Mouse (Mus musculus) heart, adult 9 months (tissue): ENCODE measurements at regions not wholly inside any gene's neighbourhood (a gene's known extent, or its start where the extent isn't known, plus 50 kb on each side); places are given as distances from the start of the nearest gene placed in this dataset.
A peak's percentile ranks its signal among the peaks of the same experiment; 100 is the strongest.

ENCODE experiments used
- DNase-seq, 2 experiments: peaks; one replicate each; pipeline ENCODE4 v3.0.0; 2022; ENCODE audit warnings: low spot score in 2 of 2

DNA sequence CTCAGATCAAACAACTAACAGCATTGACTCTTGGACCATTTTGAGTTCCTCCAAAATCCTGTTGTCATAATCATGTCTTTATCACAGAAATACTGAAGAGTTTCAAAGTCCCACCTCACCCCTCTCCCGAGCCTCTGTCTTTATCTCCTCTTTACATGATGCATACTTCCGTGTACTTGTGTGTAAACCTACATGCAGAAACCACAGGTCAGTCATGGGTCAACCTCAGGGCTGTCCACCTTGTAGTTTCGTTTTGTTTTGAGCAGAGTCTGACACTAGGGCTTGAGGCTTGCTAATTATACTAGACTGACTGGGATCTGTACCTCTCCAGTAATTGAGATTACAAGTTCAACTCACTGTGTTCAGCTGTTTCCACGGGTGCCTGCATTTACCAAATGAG, 348.4 kb upstream of the Acvr2a start:
- DNase-seq: no peak

GRCm38 (mm10) chr2:48468895-48469294, 345.0 kb upstream of the Acvr2a start:
- no peak for DNase-seq

- peak; percentile 42 to 69 for DNase-seq
Measured at GRCm38 (mm10) chr2:48469357-48469756, 344.6 kb upstream of the Acvr2a start.

- DNase-seq: no peak
Measured at GRCm38 (mm10) chr2:48473102-48473501, 340.8 kb upstream of the Acvr2a start.

DNA sequence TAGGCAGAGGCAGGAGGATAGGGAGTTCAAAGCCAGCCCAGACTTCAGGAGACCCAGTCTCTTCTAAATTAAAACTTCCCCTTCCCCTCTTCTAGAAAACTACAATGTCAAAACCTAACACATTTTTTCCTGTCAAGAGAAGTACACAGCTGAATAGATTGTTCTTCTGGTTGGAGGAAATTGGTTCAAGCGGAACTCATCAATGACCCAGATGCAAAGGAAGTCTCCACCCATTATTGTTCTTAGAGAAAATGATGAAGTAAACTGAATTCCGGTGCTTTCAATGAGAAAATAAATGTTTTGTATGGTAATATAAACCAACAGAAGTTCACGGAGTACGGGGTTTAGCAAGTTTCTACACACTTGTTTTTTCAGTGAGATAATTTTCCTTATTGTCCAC, 339.3 kb upstream of the Acvr2a start:
- peak in 1 of 2 experiments; percentile 33 for DNase-seq

DNA sequence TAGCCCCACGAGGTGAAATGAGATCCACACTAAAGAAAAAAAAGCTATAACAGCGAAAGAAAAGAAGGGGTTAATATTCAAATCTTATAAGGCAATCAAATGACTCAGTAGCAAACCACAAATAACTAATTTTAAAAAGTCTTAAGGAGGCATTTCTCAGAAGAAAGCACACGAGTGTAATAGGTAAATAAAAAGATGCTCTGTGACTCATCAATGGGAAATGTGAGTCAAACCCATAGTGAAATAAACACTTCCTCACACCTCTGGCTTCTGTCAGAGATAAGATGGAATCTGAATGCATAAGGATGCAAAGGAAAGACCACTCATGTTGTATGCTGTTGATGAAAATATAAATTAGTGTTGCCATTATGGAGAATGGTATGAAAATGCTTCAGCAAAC, 337.1 kb upstream of the Acvr2a start:
- no peak for DNase-seq

DNA sequence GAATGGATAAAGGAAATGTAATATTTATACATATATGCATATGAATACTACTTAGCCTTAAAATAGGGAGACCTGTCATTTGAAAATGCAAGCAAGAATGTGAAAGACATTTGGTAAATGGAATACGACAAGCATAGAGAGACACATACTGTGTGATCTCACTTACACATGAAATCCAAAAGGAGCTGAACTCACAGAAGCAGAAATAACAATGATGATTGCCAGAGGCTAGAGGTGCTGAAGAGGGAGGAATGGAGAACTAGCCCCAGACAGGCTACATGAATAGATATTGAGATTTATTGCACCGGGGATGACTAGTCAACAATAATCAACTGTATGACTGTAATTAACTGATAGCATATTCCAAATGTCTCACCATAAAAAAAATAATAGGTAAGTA, 336.6 kb upstream of the Acvr2a start:
- DNase-seq: no peak

- peak in 1 of 2 experiments; percentile 43 for DNase-seq
Measured at GRCm38 (mm10) chr2:48479601-48480000, 334.3 kb upstream of the Acvr2a start.

DNA sequence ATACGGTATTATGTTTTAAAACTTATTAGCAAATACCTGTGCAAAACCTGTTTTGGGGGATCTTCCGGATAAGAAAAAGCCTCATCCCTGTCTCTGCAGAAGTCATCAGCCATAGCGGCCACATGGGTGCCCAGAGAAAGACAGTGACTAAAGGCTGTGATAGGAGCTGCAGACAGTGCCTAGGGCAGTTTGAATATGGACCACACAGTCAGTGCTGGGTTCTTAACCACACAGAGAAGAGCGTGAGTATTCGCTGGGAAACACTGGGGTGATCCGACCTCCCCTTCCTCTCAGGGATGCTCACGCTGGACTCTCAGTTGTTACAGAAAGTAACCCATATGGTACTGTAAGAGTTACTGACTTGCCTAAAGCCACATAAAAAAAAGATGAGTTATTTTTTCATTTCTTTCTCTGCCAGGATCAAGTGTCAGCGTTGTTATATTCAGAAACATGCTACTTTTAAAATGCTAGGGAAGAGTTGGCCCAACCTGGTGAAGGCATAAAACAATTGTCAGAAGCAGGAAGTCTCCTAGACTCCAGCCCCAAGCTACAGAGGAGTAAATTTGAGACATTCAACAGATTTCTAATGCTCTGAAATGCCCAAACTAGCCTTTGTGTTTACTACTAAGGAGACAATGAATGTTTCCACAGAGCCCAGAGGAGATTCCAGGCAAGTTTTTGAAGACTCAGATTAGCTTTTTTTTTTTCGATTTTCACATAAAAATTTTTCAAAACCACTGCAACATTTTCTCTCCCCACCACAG, 333.3 kb upstream of the Acvr2a start:
- DNase-seq: no peak

DNA sequence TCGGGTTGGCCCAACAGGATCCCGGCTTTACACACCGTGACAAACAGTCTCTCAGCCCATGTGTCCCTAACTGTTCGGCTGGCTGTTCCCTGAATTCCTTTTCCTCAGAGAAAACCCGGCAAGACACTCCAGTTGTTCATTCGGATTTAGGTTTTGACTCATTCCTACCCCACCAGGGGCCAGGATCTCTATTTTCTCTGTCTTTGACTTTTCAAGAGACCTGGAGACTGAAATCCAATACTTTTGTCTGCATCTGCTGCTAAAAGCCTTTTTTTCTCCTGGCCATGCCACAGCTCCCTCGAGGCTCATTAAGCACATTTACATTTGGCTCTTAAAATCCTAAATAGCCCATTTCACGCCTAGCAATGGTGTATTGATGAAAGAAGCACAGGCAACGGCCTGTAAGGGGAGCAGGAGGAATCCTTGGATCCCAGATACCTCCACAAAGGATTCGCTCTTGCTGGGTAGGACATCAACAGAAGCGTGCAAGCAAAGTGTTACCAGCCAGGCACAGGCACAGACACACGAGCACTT, 332.6 kb upstream of the Acvr2a start:
- DNase-seq: no peak

- no peak for DNase-seq
Measured at GRCm38 (mm10) chr2:48493574-48493973, 320.3 kb upstream of the Acvr2a start.

- DNase-seq: no peak
Measured at GRCm38 (mm10) chr2:48494065-48494464, 319.8 kb upstream of the Acvr2a start.

DNA sequence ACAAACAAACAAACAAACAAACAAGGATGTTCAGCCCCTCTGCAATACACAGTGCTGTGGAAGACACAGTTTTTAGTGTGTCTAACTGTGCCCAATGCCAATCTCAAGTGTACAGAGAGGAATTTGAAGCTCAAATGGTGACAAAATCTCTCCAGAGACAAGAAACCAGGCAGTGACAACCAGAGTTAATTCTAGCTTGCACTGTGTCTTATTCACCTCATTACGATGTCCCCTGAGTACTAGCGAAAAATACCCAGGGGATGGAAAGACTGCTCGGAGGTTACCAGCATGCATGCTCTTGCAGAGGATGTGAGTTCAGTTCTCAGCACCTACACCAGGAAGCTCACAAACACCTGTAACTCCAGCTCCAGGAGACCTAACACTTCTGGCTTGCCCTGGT, 319.3 kb upstream of the Acvr2a start:
- no peak for DNase-seq

- DNase-seq: no peak
Measured at GRCm38 (mm10) chr2:48498047-48498723, 315.7 kb upstream of the Acvr2a start.

DNA sequence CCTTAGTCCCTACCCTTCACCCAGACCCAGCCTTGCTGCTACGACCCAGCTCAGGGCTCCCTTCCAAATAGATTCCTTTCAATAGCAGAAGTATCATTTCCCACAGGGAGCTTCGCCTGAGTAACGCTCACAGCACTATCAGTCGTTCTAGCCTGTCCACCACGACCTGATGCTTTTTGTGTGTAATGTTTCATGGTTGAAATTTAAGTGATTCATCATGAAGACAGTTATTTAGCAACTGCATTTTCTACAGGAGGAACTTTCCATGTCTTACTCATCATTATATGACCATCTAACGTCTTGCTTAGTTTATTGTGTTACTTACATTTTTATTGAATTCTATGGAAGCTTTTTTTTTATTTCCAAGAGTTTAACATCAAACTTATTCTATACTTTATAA, 314.5 kb upstream of the Acvr2a start:
- no peak for DNase-seq

DNA sequence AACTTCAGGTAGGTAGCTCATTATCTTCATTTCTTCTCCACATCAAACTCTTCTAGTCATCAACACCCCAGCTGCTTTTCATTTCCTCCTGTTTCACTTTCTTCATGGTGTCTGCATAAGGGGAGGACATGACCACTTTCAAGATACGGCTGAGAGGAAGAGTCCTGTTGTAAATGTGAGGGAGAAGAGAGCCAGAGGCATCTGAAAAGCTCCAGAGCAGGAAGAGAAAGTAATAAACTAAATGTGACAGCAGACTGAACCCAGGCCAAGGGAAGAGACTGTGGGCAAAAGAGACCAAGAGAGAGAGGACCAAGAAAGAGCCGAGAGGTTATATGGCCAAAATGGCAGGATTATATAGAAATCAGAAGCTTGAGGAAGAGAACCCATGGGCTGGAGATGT, 312.5 kb upstream of the Acvr2a start:
- DNase-seq: no peak

GRCm38 (mm10) chr2:48513848-48514247, 300.1 kb upstream of the Acvr2a start:
- no peak for DNase-seq

GRCm38 (mm10) chr2:48519838-48520404, 294.0 kb upstream of the Acvr2a start:
- peak in 1 of 2 experiments; percentile 6 for DNase-seq

- DNase-seq: peak; percentile 11 to 39
Measured at GRCm38 (mm10) chr2:48520535-48520971, 293.4 kb upstream of the Acvr2a start.

GRCm38 (mm10) chr2:48535453-48535852, 278.5 kb upstream of the Acvr2a start:
- DNase-seq: no peak

DNA sequence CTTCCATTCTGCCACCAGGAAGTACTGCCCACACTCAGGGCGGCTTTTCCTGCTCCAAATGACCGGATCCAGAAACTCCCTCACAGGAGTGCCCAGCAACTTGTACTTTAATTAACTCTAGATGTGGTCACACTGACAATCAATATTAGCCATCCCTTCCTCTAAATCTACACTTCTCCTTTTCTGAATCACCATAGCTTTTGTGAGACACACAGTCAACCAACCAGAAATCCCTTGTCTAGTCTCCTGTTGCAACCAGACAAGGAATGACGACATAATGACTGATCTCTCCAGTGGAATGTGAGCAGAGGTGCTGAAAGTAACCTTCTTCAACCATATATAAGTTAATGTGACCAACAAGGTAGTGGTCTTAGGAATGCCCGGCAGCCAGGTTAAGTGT, 277.0 kb upstream of the Acvr2a start:
- DNase-seq: no peak

- DNase-seq: peak; percentile 28 to 51
Measured at GRCm38 (mm10) chr2:48538668-48539341, 275.1 kb upstream of the Acvr2a start.
